Mouse (Mus musculus): ENCODE measurements around the gene Trpm7. TPM values are rescaled to one million over a fixed set of nuclear protein-coding genes. Genes with fewer than 3 reads are reported as not detected.

Gene Trpm7
- total and polyA plus RNA-seq, 3 experiments, result 22.3 to 23.1 TPM; not detected in 1

- Histone ChIP-seq H3K9ac (ENCODE audit: control insufficient read depth, low read depth, low read length, poor library complexity, severe bottlenecking) (no peak overlapping the region), H3K27me3 (ENCODE audit: control insufficient read depth in 1 of 2, insufficient read depth in 2 of 2, low read length in 2 of 2) (no peaks in the 10 kb centered on the region), H3K36me3 (ENCODE audit: control insufficient read depth in 1 of 2, insufficient read depth in 2 of 2, low read length in 2 of 2) (no peaks in the 10 kb centered on the region; a peak in 1 of 4 replicates), H3K9me3 (replicated peaks; ENCODE audit: insufficient read depth, low read length) (no peaks in the 10 kb centered on the region), H3K4me3 (ENCODE audit: control insufficient read depth in 1 of 2, insufficient read depth in 1 of 2, low read depth in 2 of 2, low read length in 2 of 2) (no peak overlapping the region), H3K79me2 (ENCODE audit: control insufficient read depth, insufficient read depth, low read length, poor library complexity) (no peaks in the 10 kb centered on the region), H3K4me1 (ENCODE audit: control insufficient read depth in 1 of 2, insufficient read depth in 2 of 2, low read length in 2 of 2) (no peaks in the 10 kb centered on the region), H3K27ac (ENCODE audit: control insufficient read depth, low read depth, low read length) (no peak overlapping the region)
- DNase-seq (ENCODE audit: low read depth, low spot score), result no peak
- TF ChIP-seq MXI1 (IDR thresholded peaks at IDR 0.05; ENCODE audit: low read depth, low read length) (no peak), E2F4 (IDR thresholded peaks at IDR 0.05; ENCODE audit: borderline replicate concordance, low read depth, low read length) (no peak), GATA1 (IDR thresholded peaks at IDR 0.05; ENCODE audit: low read depth, low read length) (no peak), MAZ (IDR thresholded peaks at IDR 0.05; ENCODE audit: low read depth, low read length) (no peak), UBTF (IDR thresholded peaks at IDR 0.05; ENCODE audit: borderline replicate concordance, insufficient read depth, low read depth, low read length) (no peak), RCOR1 (IDR thresholded peaks at IDR 0.05; ENCODE audit: low read depth, low read length) (no peak), POLR2AphosphoS2 (IDR thresholded peaks at IDR 0.05; ENCODE audit: low read length) (no peak), SIN3A (IDR thresholded peaks at IDR 0.05; ENCODE audit: low read length) (no peak), ZKSCAN1 (IDR thresholded peaks at IDR 0.05; ENCODE audit: low read depth, low read length) (no peak), USF1 (IDR thresholded peaks at IDR 0.05; ENCODE audit: low read depth, low read length) (no peak), MAX (IDR thresholded peaks at IDR 0.05; ENCODE audit: low read length) (no peak), NELFE (IDR thresholded peaks at IDR 0.05; ENCODE audit: low read depth, low read length) (no peak), CHD2 (IDR thresholded peaks at IDR 0.05; ENCODE audit: low read length) (no peak), CHD1 (IDR thresholded peaks at IDR 0.05; ENCODE audit: low read depth, low read length) (no peak), ETS1 (IDR thresholded peaks at IDR 0.05; ENCODE audit: low read depth, low read length) (no peak), KAT2A (conservative IDR thresholded peaks at IDR 0.05; ENCODE audit: low read depth, low read length) (no peak), JUND (IDR thresholded peaks at IDR 0.05; ENCODE audit: low read depth, low read length) (no peak), USF2 (IDR thresholded peaks at IDR 0.05; ENCODE audit: borderline replicate concordance in 1 of 2, insufficient read depth in 1 of 2, low read depth in 1 of 2, low read length in 2 of 2) (no peak), MAFK (IDR thresholded peaks at IDR 0.05; ENCODE audit: borderline replicate concordance, low read depth, low read length) (no peak), TBP (IDR thresholded peaks at IDR 0.05; ENCODE audit: low read depth, low read length) (no peak)
These were observed 110.0 kb downstream of the Trpm7 start for GRCm38 (mm10) chr2:126765867-126766582.

- H3K27ac ChIP-seq (ENCODE audit: control insufficient read depth, low read depth, low read length), result no peak overlapping the region
- no peak for DNase-seq (ENCODE audit: low read depth, low spot score)
- TF ChIP-seq KAT2A (conservative IDR thresholded peaks at IDR 0.05; ENCODE audit: low read depth, low read length) (no peak), RCOR1 (IDR thresholded peaks at IDR 0.05; ENCODE audit: low read depth, low read length) (no peak), RAD21 (IDR thresholded peaks at IDR 0.05; ENCODE audit: low read depth, low read length) (no peak), ZMIZ1 (IDR thresholded peaks at IDR 0.05; ENCODE audit: low read depth, low read length) (no peak), GATA1 (IDR thresholded peaks at IDR 0.05; ENCODE audit: low read depth, low read length) (no peak), CHD2 (IDR thresholded peaks at IDR 0.05; ENCODE audit: low read length) (no peak), SIN3A (IDR thresholded peaks at IDR 0.05; ENCODE audit: low read length) (no peak), TCF12 (IDR thresholded peaks at IDR 0.05; ENCODE audit: low read depth, low read length) (no peak)
- no peak overlapping the region for H3K9ac ChIP-seq (ENCODE audit: control insufficient read depth, low read depth, low read length, poor library complexity, severe bottlenecking)
- no peaks in the 10 kb centered on the region for H3K4me1 ChIP-seq (ENCODE audit: control insufficient read depth in 1 of 2, insufficient read depth in 2 of 2, low read length in 2 of 2)
- H3K36me3 ChIP-seq (ENCODE audit: control insufficient read depth in 1 of 2, insufficient read depth in 2 of 2, low read length in 2 of 2), result peaks cover 0 to 27% of the 10 kb centered on the region in 2 experiments; a peak in 2 of 4 replicates
- no peaks in the 10 kb centered on the region for H3K9me3 ChIP-seq (replicated peaks; ENCODE audit: insufficient read depth, low read length)
- no peaks in the 10 kb centered on the region for H3K79me2 ChIP-seq (ENCODE audit: control insufficient read depth, insufficient read depth, low read length, poor library complexity)
- no peak overlapping the region for H3K4me3 ChIP-seq (ENCODE audit: control insufficient read depth in 1 of 2, insufficient read depth in 1 of 2, low read depth in 2 of 2, low read length in 2 of 2)
- no peaks in the 10 kb centered on the region for H3K27me3 ChIP-seq (ENCODE audit: control insufficient read depth in 1 of 2, insufficient read depth in 2 of 2, low read length in 2 of 2)
These were observed 116.7 kb downstream of the Trpm7 start for GRCm38 (mm10) chr2:126759351-126759750.

All from MEL (cell line).